Mouse (Mus musculus): Measurements from ENCODE around the gene Cadm2. TPM values are rescaled to one million over a fixed set of nuclear protein-coding genes. Genes with fewer than 3 reads are reported as not detected.
A peak's percentile ranks its signal among the peaks of the same experiment; 100 is the strongest.

Gene Cadm2
- polyA plus RNA-seq, 1 experiment from 2014 or later: 3.4 TPM

DNA sequence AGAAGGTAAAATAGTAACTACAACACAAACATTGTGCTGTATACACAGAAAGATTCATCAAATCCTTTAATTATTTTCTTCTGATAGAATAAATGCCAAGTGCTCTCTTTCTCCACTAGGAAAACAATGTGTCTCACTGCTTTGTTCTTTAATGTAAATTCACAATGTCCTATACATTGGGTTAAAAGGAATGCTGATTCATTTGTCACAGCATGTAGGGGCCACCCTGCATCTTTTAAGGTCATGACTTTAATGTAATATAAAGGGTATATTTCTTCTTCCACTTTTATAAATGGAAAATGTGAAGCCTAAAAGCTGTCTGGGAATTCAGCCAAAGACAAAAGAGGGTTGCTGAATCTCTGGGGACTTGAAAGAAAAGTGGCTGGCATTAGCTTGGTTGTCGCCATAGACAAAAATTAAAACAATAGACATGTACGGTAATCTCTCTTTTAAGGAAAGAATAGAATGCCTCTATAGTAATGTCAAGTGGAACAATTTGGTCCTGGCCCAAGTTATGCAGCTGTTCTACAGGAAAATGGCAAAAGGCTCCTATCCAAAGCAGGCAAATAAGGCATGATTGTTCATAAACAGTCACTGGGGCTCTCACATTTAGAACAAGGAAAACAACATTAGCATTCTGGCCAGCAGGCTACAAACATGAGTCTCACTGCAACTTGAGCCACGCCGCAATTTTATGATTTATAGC is 851.9 kb downstream of the Cadm2 start:
- Histone ChIP-seq H3K4me2 (replicated peaks) (no peak overlapping the region), H3K27me3 (no peaks in the 10 kb centered on the region), H3K27ac (no peak overlapping the region), H3K9ac (no peak overlapping the region), H3K4me1 (no peaks in the 10 kb centered on the region), H3K4me3 (no peak overlapping the region), H3K36me3 (no peaks in the 10 kb centered on the region), H3K9me3 (no peaks in the 10 kb centered on the region)
- 71% methylated on average over 4 of the region's 4 CpGs for WGBS
- ATAC-seq (ENCODE audit: low FRiP score, low read depth): peak; percentile 36; the same call in 1 of the 2 replicates

DNA sequence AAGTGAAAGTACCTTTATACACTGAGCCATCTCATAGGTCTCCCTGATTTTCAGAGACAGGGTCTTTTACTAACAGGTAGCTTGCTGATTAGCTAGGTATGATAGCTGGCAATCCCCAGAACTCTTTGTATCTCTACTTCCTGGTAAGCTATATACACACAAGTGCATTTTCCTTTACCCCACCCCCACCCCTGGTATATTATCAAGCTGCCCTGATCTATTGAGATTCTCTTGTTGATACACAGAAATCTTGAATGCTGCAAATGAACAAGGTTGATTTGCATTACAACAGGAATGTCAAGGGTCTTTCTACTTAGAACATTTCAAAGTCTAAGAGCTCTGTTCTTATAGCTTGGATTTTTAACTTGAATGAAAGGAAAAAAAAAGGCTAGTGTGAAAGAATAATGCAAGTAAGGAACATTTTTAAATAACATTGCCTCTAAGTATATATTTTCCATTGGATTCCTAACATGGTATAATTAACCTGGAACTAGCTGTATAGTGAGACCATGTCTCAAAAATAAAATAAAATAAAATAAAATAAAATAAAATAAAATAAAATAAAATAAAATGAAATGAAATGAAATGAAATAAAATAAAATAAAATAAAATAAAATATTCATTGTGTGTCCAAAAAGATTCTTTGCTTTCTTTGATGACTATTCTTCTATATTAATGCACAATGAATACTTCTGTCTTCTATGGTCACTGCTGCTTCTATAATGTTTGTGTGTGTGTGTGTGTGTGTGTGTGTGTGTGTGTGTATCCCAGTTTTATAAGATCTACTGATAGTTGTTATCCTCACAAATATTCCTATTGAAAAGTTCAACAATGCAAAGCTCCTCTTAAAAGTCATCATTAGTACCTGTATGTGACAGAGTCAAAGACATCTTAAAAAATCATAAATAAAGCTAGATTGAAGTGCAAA is 858.9 kb downstream of the Cadm2 start:
- H3K9ac ChIP-seq: no peak overlapping the region
- H3K27ac ChIP-seq: no peak overlapping the region
- no peaks in the 10 kb centered on the region for H3K36me3 ChIP-seq
- no peaks in the 10 kb centered on the region for H3K4me1 ChIP-seq
- no peaks in the 10 kb centered on the region for H3K27me3 ChIP-seq
- H3K4me3 ChIP-seq: no peak overlapping the region
- no peaks in the 10 kb centered on the region for H3K9me3 ChIP-seq
- no peak for ATAC-seq (ENCODE audit: low FRiP score, low read depth)
- no peak overlapping the region for H3K4me2 ChIP-seq (replicated peaks)

DNA sequence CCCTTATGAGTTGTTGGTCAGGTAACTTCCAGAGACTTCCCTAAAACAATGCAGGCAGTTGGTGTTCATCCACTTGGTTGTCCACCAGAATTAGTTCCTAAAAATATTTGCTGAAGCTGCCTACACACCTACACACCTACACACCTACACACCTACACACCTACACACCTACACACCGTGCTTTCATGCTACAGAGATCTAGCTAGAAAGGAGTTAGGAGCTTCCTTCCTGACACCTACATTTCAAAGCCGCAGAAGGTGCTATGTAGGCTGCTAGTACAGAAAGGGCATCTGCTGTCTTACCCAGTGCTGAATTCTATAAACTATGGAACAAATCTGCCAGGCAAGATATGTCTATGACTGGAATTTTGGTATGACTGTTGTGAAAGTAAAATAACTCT is 872.2 kb downstream of the Cadm2 start:
- no peaks in the 10 kb centered on the region for H3K4me1 ChIP-seq
- ATAC-seq (ENCODE audit: low FRiP score, low read depth): no peak
- 92% methylated on average over 2 of the region's 2 CpGs for WGBS

DNA sequence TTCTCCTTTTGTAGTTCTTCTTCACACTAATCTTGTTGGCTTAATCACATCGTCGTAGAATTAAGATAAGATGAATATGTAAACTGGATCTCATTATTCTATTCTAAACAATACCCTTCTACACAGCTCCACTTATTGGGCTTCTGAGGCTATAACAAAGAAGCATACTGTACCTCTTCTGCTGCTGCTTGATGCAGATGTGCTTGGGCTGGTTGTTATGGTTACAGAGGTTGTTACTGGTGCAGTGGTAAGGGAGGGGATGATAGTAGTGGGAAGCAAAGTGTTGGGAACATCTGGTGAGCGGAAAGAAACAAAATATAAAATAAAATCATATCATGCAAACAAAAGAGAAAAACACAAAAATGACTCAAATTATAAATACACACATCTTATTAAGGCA is 889.5 kb downstream of the Cadm2 start:
- no peak overlapping the region for H3K9ac ChIP-seq
- no peak for ATAC-seq (ENCODE audit: low FRiP score, low read depth)
- no peak overlapping the region for H3K4me3 ChIP-seq
- no peaks in the 10 kb centered on the region for H3K9me3 ChIP-seq
- no peak overlapping the region for H3K4me2 ChIP-seq (replicated peaks)
- H3K36me3 ChIP-seq: no peaks in the 10 kb centered on the region
- WGBS: 68% methylated on average over 3 of the region's 3 CpGs
- H3K27ac ChIP-seq: no peak overlapping the region
- no peaks in the 10 kb centered on the region for H3K27me3 ChIP-seq
- no peaks in the 10 kb centered on the region for H3K4me1 ChIP-seq

More for the DNA sequence above, 872.2 kb downstream of the Cadm2 start:
- Histone ChIP-seq H3K27ac (no peak overlapping the region), H3K27me3 (no peaks in the 10 kb centered on the region), H3K9me3 (no peaks in the 10 kb centered on the region), H3K9ac (no peak overlapping the region), H3K4me3 (no peak overlapping the region), H3K36me3 (no peaks in the 10 kb centered on the region), H3K4me2 (replicated peaks) (no peak overlapping the region)

DNA sequence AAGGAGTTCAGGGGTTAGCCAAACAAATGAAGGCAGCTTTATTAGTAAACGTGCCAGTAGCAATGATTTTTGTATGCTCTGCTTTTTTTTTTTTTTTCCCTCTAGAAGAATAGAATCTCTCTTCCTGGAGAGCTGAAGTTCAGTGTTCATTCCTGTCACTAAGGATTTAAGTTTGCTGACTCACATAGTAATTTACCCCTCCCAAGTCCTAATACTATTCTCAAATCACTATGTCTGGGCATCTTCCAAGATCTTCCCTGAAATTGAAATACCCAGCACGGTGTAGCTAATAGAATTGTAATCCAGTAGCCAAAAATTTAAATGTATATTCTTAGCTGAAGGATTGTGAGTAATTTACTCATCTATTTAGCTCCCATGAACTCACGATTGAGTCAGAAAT is 914.2 kb downstream of the Cadm2 start:
- H3K4me3 ChIP-seq: no peak overlapping the region
- no peaks in the 10 kb centered on the region for H3K36me3 ChIP-seq
- no peaks in the 10 kb centered on the region for H3K27me3 ChIP-seq
- no peak overlapping the region for H3K27ac ChIP-seq
- 71% methylated on average over 3 of the region's 3 CpGs for WGBS
- no peak overlapping the region for H3K9ac ChIP-seq
- no peaks in the 10 kb centered on the region for H3K9me3 ChIP-seq
- no peaks in the 10 kb centered on the region for H3K4me1 ChIP-seq
- no peak for ATAC-seq (ENCODE audit: low FRiP score, low read depth)
- H3K4me2 ChIP-seq (replicated peaks): no peak overlapping the region

DNA sequence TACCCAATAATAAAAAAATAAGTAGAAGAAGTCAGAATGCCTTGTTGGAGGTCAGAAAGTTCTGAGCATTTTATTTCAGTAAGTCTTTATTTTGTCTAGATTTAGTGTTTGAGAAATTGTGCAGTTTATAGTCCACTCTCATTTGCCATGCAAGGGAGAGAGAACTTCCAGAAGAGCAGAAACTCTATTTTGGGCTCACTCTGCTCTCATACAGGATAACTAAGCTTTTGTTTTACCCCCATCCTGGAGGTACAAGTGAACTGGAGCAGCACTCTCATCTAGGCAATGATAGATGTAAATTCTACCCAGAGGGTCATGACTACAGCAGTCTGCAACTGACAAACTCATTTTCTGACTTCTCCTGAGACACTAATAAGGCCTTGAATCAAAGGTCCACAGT is 925.9 kb downstream of the Cadm2 start:
- no peaks in the 10 kb centered on the region for H3K9me3 ChIP-seq
- no peak overlapping the region for H3K4me3 ChIP-seq
- ATAC-seq (ENCODE audit: low FRiP score, low read depth): no peak
- no peak overlapping the region for H3K4me2 ChIP-seq (replicated peaks)
- H3K9ac ChIP-seq: no peak overlapping the region
- no peaks in the 10 kb centered on the region for H3K36me3 ChIP-seq
- no peaks in the 10 kb centered on the region for H3K27me3 ChIP-seq
- no peak overlapping the region for H3K27ac ChIP-seq
- no peaks in the 10 kb centered on the region for H3K4me1 ChIP-seq

DNA sequence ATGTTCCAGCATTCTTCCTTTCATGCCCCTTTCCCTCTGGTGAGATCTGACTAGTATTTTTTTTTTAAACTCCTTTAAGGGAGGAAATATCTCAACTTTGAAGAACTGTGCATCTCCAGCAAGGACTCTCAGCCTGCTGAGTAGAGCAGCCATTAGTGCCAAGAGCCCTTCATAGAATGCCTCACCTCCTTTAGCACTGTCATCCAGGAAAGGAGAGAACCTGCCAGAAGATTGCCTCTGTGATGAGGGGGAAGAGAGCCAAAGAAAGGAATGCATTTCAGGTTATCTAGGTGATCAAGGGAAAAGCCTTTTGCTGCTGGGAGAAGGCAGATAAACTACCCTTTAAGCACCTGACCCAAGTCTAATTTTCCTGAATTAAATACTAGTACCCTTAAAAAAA is 943.5 kb downstream of the Cadm2 start:
- no peak overlapping the region for H3K4me2 ChIP-seq (replicated peaks)
- no peak overlapping the region for H3K9ac ChIP-seq
- no peaks in the 10 kb centered on the region for H3K9me3 ChIP-seq
- H3K27me3 ChIP-seq: no peaks in the 10 kb centered on the region
- H3K4me3 ChIP-seq: no peak overlapping the region
- H3K36me3 ChIP-seq: no peaks in the 10 kb centered on the region
- no peak overlapping the region for H3K27ac ChIP-seq
- ATAC-seq (ENCODE audit: low FRiP score, low read depth): no peak
- no peaks in the 10 kb centered on the region for H3K4me1 ChIP-seq

DNA sequence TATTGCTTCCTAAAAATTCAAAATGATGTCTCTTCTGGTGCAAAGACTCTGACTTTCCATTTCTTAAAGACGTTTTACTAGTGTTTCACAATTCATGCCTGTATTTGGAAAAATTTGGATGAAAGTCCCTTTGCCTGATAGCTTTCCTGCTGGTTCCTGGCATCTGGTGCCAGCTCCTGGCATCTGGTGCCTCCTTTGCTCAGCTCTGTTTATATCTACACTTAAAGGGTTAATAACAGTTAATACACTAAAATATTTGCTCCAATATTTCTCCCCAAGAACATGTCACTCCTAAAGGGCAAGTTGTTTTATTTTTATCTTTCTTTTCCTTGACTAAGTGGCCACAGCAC is 969.7 kb downstream of the Cadm2 start:
- ATAC-seq (ENCODE audit: low FRiP score, low read depth): no peak

DNA sequence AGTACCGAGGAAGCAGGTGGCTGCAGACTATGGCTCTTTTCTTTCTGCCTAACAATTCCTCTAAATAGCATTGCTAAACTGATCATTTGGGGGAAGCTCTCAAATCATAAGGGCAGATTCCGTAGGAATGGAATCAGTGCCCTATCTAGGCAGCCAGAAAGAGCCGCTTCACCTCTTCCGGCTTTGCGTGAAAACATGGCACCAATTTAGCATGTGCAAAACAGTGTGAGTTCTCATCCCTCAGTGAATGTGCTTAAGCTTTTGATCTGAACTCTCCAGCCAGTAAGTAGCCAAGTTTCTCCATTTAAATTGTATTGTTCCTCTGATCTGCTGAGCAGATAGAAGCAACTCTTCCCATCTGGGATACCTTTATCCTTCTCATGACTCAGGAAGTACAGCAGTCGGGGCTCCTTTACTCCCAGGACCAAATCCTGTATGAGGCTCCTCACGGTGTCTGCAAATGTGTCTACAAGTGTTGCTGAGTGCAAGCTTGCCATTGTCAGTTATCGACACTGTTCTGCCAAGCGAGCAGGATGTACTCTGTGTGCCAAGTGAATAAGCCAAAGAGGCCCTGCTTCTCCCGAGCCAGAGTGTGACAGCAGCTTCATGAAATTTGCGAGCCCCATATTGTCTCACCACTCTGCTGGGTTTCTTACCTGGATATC is 970.2 kb downstream of the Cadm2 start:
- H3K4me1 ChIP-seq: no peaks in the 10 kb centered on the region
- H3K27me3 ChIP-seq: no peaks in the 10 kb centered on the region
- no peaks in the 10 kb centered on the region for H3K36me3 ChIP-seq
- no peak overlapping the region for H3K4me2 ChIP-seq (replicated peaks)
- no peak overlapping the region for H3K27ac ChIP-seq
- H3K9ac ChIP-seq: no peak overlapping the region
- H3K9me3 ChIP-seq: no peaks in the 10 kb centered on the region
- no peak for ATAC-seq (ENCODE audit: low FRiP score, low read depth)
- H3K4me3 ChIP-seq: no peak overlapping the region
- 85% methylated on average over 11 of the region's 11 CpGs for WGBS

More for the DNA sequence above, 969.7 kb downstream of the Cadm2 start:
- H3K9me3 ChIP-seq: no peaks in the 10 kb centered on the region
- no peak overlapping the region for H3K4me2 ChIP-seq (replicated peaks)
- H3K27ac ChIP-seq: no peak overlapping the region
- H3K9ac ChIP-seq: no peak overlapping the region
- H3K27me3 ChIP-seq: no peaks in the 10 kb centered on the region
- 73% methylated on average over 1 of the region's 1 CpGs for WGBS
- H3K4me3 ChIP-seq: no peak overlapping the region
- no peaks in the 10 kb centered on the region for H3K36me3 ChIP-seq
- H3K4me1 ChIP-seq: no peaks in the 10 kb centered on the region

DNA sequence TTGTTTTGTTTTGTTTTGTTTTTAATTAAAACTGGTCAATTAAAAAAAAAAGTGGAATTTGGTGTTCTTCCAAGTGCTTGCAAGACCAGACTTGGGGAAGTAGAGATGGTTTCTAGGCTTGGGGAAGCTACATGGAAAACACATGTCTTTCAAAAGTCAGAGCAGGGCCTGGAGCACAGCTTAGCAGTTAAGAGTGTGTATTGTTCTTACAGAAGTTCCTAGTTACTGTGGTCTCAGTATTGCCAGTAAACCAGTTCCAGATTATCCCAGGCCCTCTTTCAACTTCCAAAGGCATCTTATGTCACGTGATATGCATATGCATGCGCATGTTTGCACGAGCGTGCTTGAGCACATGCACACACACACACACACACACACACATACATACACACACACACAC is 972.9 kb downstream of the Cadm2 start:
- H3K4me2 ChIP-seq (replicated peaks): no peak overlapping the region
- no peaks in the 10 kb centered on the region for H3K4me1 ChIP-seq
- WGBS: 57% methylated on average over 4 of the region's 4 CpGs
- no peak overlapping the region for H3K27ac ChIP-seq
- no peaks in the 10 kb centered on the region for H3K9me3 ChIP-seq
- no peaks in the 10 kb centered on the region for H3K36me3 ChIP-seq
- H3K4me3 ChIP-seq: no peak overlapping the region
- no peak overlapping the region for H3K9ac ChIP-seq
- H3K27me3 ChIP-seq: no peaks in the 10 kb centered on the region
- peak; percentile 48; the same call in 1 of the 2 replicates for ATAC-seq (ENCODE audit: low FRiP score, low read depth)

DNA sequence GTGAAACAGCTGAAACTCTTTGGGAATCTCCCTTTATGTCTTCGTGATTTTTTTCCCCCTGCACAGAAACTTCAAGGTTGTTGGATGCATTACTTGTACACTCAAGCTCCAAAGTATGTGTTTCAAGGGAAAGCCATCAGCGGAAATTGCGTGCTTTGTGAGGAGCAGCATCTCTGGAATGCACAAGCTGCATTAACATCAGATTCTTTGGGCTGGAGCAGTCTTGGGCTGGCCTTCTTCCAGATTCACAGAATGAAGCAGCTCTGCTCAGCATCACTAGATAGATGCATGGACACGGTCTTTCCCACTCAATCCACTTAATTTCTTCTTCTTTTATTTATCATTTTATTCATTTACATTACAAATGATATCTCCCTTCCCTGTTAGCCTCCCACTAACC is 977.1 kb downstream of the Cadm2 start:
- Histone ChIP-seq H3K9ac (no peak overlapping the region), H3K4me3 (no peak overlapping the region), H3K27me3 (no peaks in the 10 kb centered on the region), H3K9me3 (no peaks in the 10 kb centered on the region), H3K4me1 (no peaks in the 10 kb centered on the region), H3K36me3 (no peaks in the 10 kb centered on the region), H3K27ac (no peak overlapping the region), H3K4me2 (replicated peaks) (no peak overlapping the region)
- WGBS: 57% methylated on average over 4 of the region's 4 CpGs
- ATAC-seq (ENCODE audit: low FRiP score, low read depth): no peak

DNA sequence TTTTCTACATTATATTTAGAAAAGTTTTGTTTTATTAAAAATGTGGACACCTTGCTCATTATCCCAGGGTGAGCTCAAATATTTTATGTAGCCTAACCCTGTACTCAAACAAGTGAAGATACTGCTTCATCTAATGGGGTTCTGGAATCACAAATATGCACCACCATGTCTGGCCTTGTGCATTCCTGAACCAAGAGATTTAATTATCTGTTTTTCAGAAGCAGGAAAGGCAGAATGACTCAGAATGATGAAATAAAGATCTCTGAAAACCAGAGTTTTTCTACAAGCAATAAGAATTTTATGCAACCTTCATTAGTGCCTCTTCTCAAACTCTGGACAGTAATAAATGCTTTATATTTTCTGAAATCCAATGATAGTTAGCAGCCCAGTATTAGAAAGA is 993.2 kb downstream of the Cadm2 start:
- no peak overlapping the region for H3K9ac ChIP-seq
- H3K27ac ChIP-seq: no peak overlapping the region
- no peaks in the 10 kb centered on the region for H3K36me3 ChIP-seq
- ATAC-seq (ENCODE audit: low FRiP score, low read depth): no peak
- no peaks in the 10 kb centered on the region; the same call in 1 of the 2 replicates for H3K9me3 ChIP-seq
- no peak overlapping the region for H3K4me2 ChIP-seq (replicated peaks)
- no peaks in the 10 kb centered on the region for H3K27me3 ChIP-seq
- no peak overlapping the region for H3K4me3 ChIP-seq
- no peaks in the 10 kb centered on the region for H3K4me1 ChIP-seq
